Mouse (Mus musculus) liver, embryonic 14.5 days (tissue): Measurements from ENCODE around the gene Gng7.

Experiments
- CTCF ChIP-seq: IDR thresholded peaks from 2 replicates; pipeline ENCODE4 v1.5.1; 2016; ENCODE audit warnings: antibody characterized with exemption, low read depth, control low read depth
- EP300 ChIP-seq: IDR thresholded peaks from 2 replicates; pipeline ENCODE4 v1.6.1; 2016; ENCODE audit warnings: antibody characterized with exemption, low read depth

DNA sequence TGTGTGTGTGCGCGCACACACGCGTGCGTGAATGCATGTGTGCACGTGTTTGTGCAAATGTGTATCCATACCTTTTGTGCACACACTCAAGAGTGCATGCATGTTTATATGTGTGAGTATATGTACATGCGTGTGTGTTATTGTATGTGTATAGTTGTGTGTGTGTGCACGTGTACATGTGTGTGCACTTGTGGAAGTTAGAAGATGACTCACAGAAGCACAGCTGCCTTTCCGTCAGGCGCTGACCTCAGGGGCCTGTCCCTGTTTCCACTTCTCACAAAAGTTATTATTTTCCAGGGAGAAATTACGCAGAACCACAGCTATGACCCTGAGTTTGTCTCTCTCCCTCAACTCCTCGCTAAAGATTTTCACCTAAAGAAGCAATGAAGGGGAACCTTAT is 30.5 kb downstream of the Gng7 start:
- no peak for TF ChIP-seq CTCF
- no peak for TF ChIP-seq EP300
